Mouse (Mus musculus) ES-E14 (cell line): ENCODE measurements around the gene Pcsk5.

ENCODE experiments used
- CHD2 ChIP-seq: IDR thresholded peaks from 2 replicates; pipeline ENCODE4 v1.6.1; 2014; ENCODE audit warnings: mild to moderate bottlenecking, low read depth, low read length, inconsistent platforms
- HCFC1 ChIP-seq: IDR thresholded peaks from 2 replicates; pipeline ENCODE4 v1.6.1; 2012; ENCODE audit warnings: low read length, inconsistent platforms, borderline replicate concordance; ENCODE audit not compliant: insufficient read depth
- ZNF384 ChIP-seq: IDR thresholded peaks from 2 replicates; pipeline ENCODE4 v1.6.1; 2012; ENCODE audit warnings: low read depth, low read length, inconsistent platforms

- no peak for TF ChIP-seq ZNF384
- TF ChIP-seq CHD2 = no peak
- no peak for TF ChIP-seq HCFC1
These were observed 419.6 kb downstream of the Pcsk5 start for GRCm38 (mm10) chr19:17417855-17418254.
